Mouse (Mus musculus) spleen, embryonic (tissue): ENCODE data around the gene Cacna1a.

Experiments
- CTCF ChIA-PET: fragments of 350-600 bp; sonication (Branson Sonifier 250); formaldehyde crosslinking; loops from one replicate; lab custom pipeline; 2022; lab: Charles Lee

Gene Cacna1a

DNA sequence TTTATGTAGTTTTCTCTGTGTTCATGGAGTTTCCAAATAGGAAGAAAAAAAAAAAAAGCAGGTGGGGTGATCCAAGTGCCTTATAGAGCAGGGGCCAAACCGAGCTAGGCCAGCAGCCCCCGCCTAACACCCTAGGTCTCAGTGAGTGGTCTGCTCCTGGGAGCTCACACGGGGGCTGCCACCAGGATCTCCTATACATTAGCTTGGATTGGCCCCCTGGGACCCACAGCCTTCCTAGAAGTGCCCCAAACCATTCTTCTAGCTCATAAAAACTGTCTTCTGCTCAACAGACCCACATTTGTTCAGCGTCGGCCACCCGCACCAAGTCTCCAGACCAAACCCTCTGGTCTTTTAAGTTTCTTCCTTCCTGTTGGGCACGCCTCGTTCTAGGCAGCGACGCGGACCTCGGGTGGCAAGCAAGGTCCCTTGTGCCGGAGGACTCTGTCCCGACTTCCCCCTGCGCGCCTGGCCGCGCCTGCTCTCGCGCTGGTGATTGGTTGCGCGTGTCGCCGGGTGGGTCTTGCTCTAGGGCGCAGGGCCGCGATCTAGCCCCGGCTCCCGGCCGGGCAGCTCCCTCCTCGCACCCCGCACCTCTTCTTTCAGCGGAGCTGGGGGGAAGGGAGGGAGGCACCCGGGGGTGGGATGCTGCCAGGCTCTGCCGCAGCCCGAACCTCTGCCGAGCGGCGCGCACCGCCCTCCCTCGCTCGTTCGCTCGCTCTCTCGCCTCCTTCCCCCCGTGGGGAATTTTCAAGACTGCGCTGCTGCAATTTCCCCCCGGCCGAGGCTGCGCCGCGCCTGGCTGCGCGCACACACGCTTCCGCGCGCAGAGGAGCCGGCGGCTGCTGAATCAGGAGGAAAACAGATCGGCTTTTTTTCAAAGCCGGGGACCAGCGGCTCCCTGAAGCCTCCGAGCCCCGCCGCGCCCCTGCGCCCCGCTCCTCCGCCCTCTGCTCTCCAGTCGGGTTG, 25.9 kb downstream of the Cacna1a start:
- CTCF ChIA-PET: no interaction called here

DNA sequence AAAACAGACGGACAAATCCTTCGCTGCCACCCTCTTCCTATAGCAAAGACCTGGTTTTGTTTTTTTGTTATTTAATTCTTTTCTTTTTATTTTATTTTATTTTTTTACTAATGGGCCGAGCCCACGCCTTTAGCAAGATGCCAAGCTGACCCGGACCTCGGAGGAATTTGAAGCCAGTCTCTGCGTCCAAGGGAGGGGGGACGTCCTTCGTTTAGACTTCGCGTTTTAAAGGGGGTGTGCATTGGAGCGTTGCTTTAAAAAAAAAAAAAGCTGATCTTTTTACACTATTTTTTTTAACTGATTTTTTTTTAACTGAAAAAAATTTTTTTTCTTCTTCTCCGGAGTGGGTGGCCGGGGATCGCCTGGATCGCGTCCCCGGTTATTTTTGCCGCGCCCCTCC, 26.7 kb downstream of the Cacna1a start:
- CTCF ChIA-PET: no interaction called here

DNA sequence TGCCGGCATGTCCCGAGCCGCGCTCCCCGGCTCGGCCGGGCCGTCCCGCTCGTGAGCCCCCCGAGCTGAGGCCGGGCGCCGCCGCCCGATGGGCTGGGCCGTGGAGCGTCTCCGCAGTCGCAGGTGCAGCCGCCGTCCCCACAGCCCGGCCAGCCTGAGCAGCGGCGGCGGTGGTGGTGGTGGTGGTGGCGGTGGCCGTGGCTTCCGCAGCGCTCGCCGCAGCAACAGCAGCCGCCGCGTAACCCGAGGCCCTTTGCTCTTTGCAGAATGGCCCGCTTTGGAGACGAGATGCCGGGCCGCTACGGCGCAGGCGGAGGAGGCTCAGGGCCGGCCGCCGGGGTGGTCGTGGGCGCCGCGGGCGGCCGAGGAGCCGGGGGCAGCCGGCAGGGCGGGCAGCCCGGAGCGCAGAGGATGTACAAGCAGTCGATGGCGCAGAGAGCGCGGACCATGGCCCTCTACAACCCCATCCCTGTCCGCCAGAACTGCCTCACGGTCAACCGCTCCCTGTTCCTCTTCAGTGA, 27.2 kb downstream of the Cacna1a start:
- CTCF ChIA-PET: no interaction called here

DNA sequence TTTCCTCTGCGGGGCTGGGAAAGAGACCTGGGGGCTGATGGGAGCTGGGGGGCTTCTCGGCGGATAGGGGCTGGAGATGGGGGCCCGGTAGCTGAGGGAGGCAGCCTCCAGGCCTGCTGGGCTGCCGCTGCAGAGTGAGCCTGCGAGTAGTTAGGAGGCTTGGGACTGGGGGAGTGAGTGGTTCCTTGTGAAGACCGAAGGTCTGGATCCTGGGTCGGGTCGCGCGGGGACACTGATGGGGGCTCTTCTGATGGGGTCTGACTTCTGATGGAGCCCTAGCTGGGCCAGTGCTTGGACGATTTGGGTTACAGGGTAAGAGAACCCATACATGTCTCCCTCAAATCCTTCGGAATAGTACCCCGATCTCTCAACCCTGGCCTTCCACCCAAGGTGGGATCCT, 27.8 kb downstream of the Cacna1a start:
- CTCF ChIA-PET: no interaction called here

DNA sequence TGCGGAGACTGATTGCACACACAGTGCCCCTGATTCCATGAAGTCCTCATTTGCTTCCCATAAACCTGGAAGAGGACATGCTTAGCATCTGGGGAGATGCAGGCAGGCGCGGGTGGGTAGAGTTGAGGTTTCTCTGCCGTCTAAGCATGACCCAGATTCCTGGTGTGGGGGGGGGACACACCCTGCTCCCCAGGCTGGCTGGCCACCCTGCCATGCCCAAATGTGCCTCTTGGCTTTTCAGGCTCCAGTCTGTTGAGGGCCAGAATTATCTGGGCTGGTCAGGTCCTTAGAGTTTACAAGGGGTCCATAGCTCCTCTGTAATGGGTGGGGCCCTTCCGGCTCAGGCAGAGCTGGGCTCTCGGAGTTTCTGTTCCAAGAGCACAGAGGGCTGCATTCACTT, 28.7 kb downstream of the Cacna1a start:
- CTCF ChIA-PET: no interaction called here

DNA sequence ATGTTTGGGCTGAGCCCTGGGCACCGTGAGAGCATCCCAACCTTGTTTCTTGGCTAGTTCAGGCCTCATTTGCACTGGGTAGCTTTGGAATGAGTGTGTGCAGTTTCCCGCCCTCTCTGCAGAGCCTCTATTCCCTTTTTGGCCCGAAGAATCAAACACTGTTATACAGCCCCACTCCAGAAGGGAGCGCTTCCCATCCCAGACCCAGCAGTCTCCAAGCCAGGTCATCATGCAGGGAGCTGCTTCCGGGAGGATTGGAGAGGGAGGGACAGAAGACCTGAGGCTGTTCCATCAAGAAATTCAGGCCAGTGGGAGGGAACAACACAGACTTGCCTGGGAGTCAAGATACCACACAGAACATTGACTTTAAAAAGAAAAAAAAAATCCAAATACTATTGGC, 29.6 kb downstream of the Cacna1a start:
- CTCF ChIA-PET: no interaction called here

DNA sequence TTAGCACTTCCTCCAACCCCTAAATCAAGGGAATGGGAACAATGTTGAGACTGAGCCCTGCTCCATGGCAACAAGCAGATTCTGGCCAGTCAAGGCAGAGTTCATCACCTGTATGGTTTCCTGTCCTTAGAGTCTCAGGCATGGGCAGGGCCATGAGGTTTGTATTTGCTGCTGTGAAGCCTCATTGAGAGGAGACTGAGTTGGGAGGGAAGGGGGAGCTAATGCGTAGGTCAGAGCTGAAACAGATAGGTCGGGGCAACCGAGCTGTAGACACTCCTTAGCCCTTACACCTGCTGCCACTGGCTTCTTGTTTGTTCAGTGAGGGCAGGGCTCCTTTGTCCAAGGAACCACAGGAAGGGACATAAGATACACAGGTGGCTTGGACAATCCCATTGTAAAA, 36.2 kb downstream of the Cacna1a start:
- CTCF ChIA-PET: no interaction called here

DNA sequence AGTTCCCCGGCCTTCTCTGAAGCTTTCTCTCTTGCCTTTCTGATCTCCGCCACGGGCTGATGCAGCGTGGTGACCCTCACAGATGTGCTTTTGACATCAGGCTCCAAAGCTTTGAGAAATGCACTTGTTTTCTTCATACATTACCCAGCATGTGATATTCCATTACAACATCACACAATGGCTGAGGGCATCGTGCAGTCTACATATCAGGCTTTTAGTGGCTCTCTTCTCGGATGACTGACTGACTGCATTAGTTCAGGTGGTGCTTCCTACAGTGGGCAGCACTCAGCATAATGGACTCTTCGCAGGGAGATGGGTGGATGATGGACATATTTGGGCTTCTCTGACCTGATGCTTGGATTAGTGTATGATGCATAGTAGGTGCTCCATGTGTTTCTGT, 37.8 kb downstream of the Cacna1a start:
- CTCF ChIA-PET: no interaction called here

DNA sequence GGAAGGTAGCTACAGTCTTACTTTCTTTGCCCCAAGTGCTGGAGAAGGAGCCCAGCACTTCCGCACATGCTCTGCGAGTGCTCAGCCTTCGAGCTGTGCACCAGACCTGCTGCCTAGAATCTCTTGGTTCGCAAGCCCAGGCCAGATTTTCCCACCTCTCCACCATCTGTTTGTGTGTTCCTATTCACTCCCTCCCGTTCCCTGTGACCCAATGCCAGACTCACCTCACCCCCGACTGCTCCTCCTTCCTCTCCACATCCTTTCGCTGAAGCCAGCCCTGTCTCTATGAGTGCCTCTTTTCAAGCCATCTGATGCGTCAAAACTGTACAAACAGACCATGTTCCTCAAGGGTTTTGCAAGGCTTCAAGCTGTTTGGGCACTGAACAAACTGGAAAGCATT, 38.3 kb downstream of the Cacna1a start:
- CTCF ChIA-PET: no interaction called here

DNA sequence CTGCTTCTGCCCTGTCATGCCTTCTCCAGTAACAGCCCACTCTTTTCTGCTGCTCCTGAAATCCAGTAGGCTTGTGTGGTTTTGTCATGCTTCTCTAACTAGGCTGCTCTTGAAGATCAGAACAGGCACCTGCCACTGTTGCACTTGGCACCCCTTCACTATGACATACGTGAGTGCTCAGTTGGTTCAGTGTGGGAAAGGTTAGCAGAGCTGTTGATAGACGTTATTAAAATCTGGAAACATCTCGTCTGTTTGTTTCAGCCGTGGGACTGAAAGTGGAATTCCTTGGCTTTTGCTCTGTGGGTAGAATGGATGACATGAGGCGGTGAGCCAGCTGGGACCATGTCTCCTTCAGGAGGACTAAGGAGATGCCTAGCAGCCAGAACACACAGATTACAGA, 39.8 kb downstream of the Cacna1a start:
- CTCF ChIA-PET: no interaction called here

DNA sequence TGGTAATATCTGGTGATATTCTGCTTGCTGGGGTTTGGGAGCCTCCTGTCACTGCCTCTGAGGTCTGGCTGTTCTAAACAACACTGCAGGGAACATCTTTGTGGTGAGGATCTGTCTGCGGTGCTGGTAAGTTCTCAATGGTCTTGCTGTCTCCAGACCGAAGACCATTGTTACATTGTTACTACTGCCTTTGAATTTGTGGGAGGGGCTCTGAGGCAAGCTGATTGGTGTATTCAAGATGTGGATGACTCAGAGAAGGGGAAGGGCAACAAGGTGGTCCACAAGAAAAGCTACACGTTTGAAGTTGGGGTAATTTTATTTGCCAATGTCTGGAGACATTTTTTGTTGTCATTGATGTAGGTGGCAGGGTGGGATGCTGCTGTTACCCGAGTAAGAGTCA, 40.8 kb downstream of the Cacna1a start:
- CTCF ChIA-PET: interaction anchor here (0.7 kb wide), 1 partner anchor 1356 kb away, joined by 3 read pairs; no protein-coding TSS in a partner anchor

DNA sequence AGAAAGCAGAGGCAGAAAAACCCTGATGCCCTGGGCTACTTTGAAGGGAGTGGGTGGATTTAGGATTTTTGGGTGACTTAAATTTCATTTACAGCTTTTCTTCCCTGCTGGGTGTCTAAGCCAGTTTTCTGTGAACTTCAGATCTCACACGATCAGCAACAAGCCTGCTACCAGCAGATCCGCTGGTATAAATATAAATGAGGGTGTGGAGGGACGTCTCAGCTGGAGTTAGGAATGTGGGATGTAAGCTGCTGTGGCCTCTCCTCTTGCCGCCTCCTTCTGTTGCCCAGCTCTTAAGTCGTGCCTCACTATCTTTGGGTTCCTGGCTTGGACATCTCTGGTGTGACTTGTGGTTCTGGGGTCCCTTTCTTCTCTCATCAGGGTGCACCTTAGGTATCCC, 41.3 kb downstream of the Cacna1a start:
- CTCF ChIA-PET: interaction anchor here (0.7 kb wide), 1 partner anchor 1356 kb away, joined by 3 read pairs; no protein-coding TSS in a partner anchor

DNA sequence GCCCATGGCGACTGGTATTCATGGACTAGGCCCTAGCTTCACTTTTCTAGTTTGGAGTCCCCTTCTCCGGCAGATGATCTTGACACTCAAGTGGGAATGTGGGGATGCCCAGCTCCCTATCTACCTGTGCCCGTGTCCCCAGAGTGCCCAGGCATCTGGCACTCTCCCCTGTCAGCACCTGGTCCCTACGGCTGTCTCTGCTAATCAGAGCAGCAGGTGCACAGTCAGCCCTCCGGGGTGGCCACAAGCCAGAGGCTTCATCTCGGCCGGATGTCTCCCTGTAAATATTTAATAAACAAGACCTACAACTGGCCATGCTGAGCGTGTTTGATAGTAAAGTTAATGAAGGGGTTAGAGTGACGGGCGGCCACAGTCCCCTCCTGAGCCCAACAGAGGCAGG, 47.1 kb downstream of the Cacna1a start:
- CTCF ChIA-PET: no interaction called here

DNA sequence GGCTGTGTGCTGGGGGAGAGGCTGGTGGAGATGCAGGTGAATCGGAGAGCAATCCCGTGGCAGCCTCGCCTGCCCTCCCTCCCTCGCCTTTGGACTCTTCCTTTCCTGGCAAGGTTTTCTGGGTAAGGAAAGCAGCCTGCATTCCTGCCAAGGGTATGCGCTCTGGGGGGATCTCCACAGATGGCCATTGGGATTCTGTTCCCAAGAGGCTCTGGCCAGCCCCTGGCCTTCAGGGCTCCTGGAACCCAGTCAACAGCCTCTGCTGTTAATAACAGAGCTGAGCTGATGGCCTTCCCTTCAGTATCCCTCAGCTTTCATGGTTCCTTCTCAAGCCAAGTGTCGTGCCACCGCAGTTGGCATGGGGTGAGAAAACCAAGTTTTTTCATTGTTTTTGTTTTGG, 51.6 kb downstream of the Cacna1a start:
- CTCF ChIA-PET: no interaction called here

DNA sequence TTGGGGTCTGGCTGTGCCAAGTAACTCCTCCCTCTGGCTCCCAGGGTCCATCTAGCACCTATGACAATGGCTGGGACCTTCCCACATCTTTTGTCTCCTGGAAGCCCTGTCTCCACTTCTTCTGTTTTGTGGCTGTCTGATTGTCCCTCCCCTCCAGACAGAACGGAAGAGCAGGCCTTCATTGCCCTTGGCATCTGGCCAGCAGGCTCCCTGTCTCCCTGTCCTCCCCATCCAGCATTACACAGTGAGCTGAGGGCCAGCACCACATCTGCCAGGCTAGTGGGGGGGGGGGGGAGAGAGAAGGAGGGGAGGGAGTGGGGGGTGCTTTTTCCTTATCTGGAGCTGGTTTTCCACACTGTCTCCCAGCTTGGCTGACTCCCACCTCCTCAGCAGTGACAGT, 53.8 kb downstream of the Cacna1a start:
- CTCF ChIA-PET: no interaction called here

DNA sequence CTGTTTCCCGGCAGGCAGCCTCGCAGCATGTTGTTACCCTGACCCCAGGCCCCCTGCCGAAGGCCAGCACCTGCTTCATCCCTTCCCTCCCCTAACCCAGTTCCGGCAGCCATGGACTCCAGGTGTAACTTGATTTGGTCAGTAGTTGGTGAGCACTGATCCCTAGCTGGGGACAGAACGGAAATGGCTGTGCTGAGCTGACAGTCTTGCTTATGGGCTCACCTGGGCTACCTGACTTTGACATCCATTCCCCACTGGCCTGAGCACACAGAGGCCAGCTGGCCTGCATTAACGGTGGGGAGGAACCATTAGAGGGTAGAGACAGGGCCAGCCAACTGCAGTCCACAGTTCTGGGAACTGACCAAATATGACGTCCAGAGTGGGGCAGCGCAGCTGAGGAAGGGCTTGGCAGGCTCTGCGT, 58.3 kb downstream of the Cacna1a start:
- CTCF ChIA-PET: no interaction called here

DNA sequence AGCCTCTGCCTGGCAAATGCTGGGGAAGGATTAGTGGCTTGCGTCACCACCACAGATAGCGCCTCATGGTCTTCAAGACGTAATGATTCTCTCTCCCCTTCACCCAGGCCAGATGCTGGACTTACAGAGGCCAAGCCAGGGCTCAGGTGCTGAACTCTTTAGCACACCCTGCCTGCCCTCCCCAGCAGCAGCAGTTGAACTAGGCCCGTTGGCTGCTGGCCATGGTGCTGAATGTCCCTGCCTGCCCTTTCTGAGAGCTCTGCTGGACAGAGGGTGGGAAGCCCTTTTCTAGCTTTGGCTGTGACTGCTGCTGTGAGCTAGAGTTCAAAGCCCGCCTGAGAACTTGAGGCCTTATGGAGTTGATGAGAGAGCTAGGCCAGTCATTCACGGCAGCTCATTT, 66.3 kb downstream of the Cacna1a start:
- CTCF ChIA-PET: no interaction called here

DNA sequence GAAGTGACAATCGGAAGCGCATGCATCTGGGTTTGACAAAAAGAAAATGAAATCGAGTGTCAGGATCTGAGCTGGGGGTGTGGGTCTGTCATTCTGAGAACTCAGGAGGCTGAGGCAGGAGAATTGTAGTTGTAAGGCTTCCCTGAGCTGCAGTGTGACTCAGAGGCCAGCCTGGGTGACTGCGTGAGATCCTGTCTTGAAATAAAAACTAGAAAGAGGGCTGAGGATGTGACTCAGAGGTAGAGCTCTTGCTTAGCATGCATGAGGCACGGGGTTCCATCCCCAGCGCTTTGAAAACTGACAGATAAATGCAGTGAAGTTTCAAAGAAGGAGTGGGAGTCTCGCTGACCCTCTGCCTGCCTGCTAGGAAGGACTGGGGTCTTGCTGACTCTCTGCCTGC, 70.6 kb downstream of the Cacna1a start:
- CTCF ChIA-PET: no interaction called here

DNA sequence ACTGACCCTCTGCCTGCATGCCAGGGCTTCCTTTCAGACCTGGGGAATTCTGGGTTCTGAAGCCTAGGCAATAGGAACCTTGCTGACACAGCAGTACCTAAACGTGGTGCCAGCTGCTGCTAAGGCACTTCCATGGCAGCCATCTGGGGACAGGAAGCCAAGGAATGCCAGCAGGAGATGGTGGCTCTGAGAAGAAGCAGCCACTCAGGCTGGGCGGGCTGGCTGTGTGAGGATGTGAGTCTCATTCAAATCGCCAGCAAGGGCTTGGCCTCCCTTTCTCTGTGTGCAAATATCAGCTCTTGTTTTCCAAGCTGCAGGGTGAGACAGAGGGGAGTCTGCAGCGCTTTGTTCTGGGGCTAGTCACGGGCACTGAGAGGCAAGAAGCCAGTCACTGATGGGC, 71.0 kb downstream of the Cacna1a start:
- CTCF ChIA-PET: no interaction called here

DNA sequence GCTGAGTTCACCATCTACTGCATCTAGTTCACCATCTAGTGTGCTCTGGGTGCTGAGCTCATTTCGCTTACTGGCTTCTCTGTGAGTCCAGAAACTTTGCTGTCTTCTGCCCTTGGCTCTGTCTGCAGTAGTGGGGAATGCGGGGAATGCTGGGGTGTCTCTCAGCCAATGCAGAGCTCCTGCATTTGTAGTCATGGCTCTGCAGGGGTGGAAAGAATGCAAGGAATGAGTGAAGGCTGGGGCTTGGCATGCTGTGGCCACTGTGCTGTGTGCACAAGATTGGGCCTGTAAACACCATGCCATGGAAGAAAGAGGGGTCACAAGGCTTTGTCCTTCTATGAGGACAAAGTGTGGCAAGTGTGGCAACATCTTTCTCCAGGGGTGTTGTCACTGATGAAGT, 72.5 kb downstream of the Cacna1a start:
- CTCF ChIA-PET: no interaction called here

DNA sequence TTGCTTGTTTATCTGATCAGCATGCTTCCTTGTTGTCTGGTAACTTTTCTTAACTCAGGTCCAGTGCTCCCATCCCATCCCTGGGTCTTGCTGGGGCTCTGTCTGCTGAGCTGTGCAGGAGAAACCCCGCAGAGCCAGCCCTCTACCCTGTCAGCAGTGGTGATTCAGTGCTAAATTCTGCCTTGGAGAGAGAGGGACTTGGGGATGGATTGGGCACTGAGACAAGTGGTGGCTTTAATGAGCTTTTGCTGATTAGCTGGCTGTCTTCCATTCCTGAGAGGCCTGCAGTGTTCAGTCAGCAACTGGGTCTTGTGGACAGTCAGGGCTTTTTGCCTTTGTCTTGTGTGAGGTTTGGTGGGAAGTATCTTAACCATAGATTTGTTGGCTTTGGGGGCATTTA, 78.7 kb downstream of the Cacna1a start:
- CTCF ChIA-PET: no interaction called here

DNA sequence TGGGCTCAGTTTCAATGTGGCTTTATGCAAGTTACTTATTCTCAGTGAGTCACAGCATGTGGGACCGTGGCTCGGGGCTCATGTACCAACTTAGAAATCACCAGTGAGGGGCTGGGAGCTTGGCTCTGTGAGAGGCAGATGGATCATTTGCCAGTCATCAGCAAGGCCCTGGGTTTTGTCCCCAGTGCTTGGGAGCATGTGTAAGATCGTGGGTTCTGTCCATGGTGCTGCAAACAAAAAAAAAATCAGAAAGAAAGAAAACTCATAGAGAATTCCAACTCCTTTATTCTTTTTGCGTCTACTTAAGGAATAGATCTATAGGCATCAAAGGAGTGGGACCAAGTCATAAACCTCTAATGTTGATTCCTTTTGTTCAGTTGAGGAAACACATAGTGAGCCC, 80.8 kb downstream of the Cacna1a start:
- CTCF ChIA-PET: no interaction called here

DNA sequence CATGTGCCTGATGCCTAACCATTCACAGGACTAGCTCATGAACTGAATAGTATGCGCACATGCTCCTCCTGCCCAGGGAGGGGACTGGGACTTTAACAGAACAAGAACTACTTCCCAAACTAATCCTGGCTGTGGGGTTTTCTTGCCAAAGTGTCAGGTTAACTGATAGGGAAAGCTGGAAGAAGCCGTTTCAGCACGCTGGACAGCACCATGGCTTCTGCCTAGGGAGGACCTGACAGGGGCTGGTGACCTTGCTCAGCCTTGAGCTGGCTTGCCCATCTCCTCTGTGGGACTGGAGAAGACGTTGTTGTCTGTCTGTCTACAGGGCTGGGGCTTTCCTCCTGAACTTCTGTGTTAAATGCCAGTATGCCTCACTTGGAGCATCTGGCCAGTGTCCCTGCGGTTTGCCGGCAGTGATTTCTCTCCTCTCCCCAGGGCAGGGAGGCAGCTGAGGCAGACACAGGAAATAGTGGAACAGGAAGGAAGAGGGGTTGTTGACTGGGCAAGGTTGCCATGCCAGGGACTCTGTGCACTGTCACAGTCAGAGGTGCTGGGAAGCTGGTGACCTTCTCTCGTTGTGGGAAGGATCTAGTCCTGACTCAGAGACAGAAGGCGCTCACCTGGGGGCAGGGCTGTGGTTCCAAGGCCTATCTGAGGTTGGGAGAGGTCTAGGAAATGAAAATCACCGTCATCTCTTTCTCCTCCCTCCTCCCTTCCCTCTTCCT, 83.2 kb downstream of the Cacna1a start:
- CTCF ChIA-PET: no interaction called here
